Mouse (Mus musculus) spleen, adult 18-20 months (tissue): ENCODE data around the gene Gm20388.

Experiments used
- DNase-seq, 2 experiments: peaks; one replicate each; pipeline ENCODE4 v3.0.0; 2022; ENCODE audit warnings: mixed read lengths in 2 of 2

Gm20388 gene

DNA sequence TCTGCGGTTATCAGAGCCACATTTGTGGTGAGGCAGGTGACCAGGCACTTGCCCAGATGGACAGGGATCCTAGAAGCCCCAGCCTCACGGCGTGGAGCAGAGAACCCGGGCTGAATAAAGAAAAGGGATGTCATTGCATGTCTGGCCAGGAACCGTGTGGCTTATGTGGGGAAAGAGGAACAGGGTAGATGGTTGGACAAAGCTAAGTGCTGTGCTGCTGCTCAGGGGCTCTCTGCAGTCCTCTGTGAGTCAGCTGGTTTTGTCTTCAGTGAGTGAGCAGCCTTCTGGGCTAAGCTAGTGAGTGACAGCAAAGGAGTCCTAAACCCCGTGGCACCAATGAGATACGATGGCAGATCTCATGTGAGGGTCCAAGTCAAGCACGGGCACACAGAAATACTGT, 220.5 kb downstream of the Gm20388 start:
- DNase-seq, result no peak

DNA sequence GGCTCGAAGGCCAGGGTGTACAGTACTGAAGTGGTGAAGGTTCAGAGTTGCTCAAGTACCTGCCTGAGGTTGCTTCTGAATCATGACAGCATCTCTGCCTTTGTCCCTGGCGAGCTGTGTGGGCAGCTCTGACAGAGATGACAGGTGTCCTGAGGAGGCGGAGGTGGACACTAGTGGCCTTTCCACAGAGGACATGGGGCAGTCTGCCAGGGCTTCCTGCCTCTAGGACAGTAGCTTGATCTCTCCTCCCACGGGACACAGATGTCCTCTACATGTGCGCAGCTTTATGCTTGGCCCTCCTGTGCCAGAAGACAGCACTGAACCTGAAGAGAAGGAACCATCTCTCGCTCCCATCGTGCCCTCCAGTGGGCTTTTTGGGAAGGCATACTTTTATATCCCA, 222.5 kb downstream of the Gm20388 start:
- DNase-seq, result no peak

- DNase-seq, result no peak
These were observed 225.0 kb downstream of the Gm20388 start for GRCm38 (mm10) chr8:120135687-120136086.

- no peak for DNase-seq
These were observed 226.0 kb downstream of the Gm20388 start for GRCm38 (mm10) chr8:120136618-120137017.

DNA sequence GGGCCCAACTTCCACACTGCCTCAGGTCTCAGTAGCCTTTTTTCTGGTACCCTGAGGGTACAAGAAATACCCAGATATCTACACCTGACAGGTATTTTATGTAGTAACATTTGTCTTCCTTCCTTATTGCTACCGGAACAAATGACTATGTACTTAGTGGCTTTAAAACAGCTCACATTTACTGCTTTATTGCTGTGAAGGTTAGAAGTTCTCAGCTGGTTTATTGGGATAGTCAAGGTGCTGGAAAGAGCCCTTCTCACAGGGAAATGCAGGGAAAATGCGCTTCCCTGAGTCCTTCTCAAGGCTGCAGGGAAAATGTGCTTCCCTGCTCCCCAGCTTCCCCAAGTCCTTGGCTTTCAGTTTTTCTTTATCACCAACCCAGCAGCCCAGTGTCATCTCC, 228.3 kb downstream of the Gm20388 start:
- DNase-seq, result no peak

DNA sequence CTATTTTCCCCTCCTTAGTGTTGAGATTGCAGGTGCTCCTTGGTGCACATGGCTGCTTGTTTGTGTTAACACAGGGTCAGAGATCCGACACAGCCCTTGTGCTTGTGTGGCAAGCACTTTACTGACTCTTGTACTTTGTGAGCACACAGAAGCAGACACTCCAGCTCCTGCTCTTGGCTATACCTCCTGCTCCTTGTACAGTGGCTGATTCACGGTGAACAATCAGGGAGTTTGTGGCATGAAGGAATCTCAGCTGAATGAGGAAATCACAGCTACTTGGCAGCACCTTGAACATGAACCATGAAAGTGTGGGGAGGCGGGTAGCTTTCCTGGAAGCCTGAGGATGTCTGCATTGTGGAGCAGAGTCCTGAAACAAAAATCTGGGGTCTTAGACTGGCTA, 230.1 kb downstream of the Gm20388 start:
- no peak for DNase-seq

DNA sequence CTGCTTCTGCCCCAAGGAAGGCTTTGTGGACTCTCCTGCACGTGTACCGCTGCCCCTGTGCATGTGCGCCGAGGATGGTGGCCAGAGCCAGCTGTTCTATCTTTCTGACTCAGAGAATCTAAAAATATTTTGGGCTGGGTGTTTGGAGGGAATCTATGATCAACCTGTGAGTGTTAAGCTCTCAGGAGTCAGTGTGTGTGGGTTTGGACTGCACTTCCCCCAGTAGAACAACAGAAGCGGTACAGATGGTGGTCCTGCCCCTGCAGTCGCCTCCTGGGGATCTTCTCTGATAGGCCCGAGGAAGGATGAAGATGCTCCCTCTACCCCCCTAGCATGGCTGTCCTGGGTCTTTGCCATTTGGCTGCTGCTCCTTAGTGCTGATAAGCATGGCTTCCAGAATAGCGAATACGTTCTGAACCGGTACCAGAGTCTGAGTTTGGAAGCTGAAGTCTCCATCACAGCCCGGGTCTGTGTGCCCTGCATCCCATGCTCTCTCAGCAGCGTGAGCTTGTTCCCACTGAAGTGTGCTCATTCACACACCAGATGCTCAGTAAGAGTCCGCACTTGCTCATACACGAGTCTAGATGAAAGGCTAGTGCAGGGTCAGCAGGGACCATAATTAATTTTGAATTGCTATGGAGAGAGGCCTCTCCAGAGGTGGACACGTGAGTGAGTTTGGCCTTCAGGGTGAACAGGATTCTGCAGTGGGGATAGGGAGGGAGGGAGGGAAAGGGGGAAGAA, 233.4 kb downstream of the Gm20388 start:
- no peak for DNase-seq

GRCm38 (mm10) chr8:120144652-120145301, 234.1 kb downstream of the Gm20388 start:
- DNase-seq, result no peak

DNA sequence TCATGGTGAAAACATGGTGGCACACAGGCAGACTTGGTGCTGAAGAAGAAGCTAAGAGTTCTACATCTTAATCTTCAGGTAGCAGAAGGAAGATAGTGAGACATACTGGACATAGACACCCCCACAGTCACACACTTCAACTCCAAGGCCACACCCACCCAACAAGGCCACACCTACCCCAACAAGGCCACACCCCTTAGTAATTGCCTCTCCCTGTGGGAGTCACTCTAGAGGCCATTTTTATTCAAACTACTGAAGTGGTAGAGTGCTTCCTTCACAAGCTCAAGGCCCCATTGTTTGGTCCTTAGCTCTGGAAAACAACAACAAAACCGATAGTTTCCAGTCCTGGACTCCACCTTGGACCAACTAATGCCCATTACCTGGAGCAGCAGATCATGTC, 235.4 kb downstream of the Gm20388 start:
- no peak for DNase-seq

DNA sequence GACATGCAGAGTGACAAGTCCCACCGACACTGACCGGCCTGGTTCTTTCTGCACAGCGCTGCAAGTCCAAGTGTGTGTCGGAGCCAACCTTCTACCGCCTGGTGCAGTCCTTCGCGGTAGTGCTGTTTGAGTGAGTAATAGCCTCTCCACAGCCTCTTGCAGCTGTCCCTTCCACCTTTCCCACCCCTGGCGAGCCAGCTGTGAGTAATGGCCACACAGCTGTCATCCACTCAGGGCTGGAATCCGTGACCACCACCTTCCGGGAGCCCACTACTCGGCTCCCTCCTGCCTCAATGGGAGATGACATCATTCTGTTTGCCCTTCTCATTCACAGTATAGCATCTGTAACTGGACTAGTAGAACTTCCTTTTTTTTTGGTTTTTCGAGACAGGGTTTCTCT, 239.4 kb downstream of the Gm20388 start:
- DNase-seq, result no peak

- DNase-seq, result no peak
These were observed 240.5 kb downstream of the Gm20388 start for GRCm38 (mm10) chr8:120151151-120151550.

DNA sequence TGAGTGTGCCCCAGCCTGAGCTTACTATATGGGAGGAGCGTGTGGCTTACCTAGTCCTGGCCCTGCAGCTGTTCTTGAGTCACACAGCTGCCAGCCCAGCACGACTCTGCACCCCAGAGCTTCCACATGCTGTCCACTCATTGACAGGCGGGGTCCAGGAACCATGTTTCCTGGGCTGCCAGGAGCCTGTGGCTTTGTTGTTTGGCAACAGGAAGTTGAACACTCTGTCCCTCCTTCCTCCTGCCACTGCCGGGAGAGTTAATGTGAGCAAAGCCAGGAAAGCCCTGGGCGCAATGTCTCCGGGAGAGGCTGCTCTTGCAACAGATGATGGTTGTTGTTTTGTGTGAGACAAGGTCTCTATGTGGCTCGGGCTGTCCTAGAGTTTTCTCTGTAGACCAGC, 242.0 kb downstream of the Gm20388 start:
- DNase-seq, result no peak

- DNase-seq, result no peak
These were observed 249.7 kb downstream of the Gm20388 start for GRCm38 (mm10) chr8:120160366-120160765.

DNA sequence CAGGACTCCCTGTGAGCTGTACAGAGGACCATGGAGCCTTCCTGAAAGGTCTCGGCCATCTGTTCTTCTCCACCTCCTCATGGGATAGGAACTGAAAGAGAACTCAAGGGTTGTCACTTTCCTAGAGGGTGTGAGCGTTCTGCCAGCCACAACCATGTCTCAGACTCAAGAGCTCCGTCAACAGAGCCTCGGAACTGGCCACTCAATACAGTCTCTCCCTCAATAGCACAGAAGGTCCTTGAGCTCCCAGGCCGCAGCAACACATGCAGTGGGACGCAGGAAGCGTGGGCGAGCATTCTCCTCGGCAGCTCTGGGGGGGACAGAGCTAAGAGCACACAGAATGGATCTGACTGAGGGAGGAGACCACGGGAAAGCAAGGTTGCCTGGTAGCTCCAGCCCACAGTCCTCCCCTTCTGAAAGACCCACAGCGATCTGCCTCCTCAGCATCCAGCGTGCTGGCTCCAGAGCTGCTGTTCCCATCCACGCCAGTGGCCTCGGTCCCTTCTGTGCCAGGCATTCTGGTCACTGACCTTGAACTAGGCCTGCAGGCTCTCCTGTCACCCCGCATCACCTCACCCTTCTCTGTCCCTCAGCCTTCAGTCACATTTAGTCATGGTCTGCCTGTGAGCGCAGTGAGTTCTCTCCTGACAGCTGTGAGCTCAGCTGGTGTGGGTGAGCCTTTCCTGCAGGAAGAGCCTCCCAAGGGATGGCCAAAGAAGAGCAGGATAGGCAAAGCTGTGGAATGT, 251.2 kb downstream of the Gm20388 start:
- DNase-seq, result no peak

DNA sequence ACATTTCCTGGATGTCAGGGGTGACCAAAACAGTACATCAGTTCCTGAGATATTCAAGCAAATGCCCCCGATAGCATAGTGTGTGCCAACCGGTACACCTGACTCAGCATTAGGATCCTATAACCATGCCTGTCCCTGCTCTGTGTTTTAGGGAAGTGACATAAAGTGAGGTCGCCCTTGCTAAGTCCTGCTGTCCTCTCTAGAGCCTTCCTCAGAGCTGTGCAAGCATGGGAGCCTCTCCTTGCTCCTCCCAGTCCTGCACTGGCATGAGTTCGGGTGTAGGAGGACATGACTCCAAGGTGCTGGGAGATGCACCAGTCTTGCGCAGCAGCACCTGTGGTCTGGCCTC, 251.7 kb downstream of the Gm20388 start:
- no peak for DNase-seq

GRCm38 (mm10) chr8:120163376-120163775, 252.7 kb downstream of the Gm20388 start:
- no peak for DNase-seq

GRCm38 (mm10) chr8:120164026-120164425, 253.4 kb downstream of the Gm20388 start:
- no peak for DNase-seq

- DNase-seq, result no peak
These were observed 256.5 kb downstream of the Gm20388 start for GRCm38 (mm10) chr8:120167136-120167535.

GRCm38 (mm10) chr8:120167821-120168220, 257.2 kb downstream of the Gm20388 start:
- no peak for DNase-seq

DNA sequence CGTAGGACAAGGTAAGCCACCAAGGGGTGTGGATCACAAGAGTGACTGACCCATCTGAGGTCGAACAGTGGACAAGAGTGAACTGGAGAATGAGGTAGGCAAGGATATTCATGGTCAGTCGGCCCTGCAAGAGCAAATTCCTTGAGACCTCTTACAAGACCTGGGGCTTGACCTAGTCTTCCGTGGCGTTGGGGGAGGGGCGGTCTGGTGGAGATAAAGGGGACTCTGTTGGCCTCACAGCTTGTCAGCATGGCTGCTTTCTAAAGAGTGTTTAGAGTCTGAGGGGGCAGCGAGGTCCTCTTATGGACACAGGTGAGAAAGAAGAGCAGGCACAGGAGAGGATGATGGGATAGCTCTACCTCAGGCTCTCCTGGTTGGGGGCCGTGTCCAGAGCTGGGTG, 258.5 kb downstream of the Gm20388 start:
- DNase-seq, result no peak

- DNase-seq, result no peak
These were observed 262.6 kb downstream of the Gm20388 start for GRCm38 (mm10) chr8:120173195-120173594.

DNA sequence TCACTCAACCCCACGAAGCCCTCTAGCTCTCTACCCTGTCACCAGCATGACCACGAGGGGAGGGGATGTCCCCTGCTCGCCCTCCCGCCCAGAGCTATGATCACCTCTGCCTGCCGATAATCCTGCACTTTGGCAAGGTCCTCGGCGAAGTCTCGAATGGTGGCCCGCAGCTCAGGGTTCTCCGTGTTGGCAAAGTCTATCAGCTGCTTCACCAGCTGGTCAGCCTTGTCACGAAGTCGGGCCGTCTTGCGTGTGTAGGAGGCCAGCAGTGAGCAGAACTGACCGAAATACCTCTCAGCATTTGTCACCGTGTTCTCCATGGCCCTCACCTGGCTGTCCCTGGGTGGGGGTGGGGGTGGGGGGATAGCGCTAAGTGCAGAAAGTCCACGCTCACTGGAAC, 264.0 kb downstream of the Gm20388 start:
- no peak for DNase-seq

DNA sequence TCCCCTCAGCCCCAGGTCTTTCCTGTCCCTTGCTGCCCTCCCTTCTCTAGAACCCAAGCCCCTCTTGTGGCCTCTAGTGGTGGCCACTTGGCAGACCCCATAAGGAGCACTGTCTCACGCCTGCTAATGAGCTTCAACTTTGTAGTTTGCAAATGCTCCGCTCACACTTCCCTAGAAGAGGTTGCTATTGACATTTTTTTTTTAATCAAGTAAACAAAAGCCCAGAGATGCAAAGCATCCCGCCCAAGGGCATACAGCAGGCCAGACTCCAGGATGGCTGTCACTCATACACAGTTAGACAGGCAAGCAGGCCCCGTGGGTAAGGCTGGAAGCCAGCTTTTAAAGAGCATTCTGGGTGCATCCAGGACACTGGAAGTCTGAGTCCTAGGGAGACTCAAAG, 266.0 kb downstream of the Gm20388 start:
- no peak for DNase-seq
